Mouse (Mus musculus) ES-Bruce4 (cell line): ENCODE measurements at regions not wholly inside any gene's neighbourhood (a gene's known extent, or its start where the extent isn't known, plus 50 kb on each side); places are given as distances from the start of the nearest gene placed in this dataset.

Experiments used
- EP300 ChIP-seq: IDR thresholded peaks from 2 replicates; pipeline ENCODE4 v1.6.1; 2011; ENCODE audit warnings: low read depth, low read length; ENCODE audit not compliant: insufficient read depth
- POLR2A ChIP-seq: IDR thresholded peaks from one replicate; pipeline ENCODE4 v1.8.1; 2011; ENCODE audit warnings: low read length; ENCODE audit not compliant: insufficient read depth

DNA sequence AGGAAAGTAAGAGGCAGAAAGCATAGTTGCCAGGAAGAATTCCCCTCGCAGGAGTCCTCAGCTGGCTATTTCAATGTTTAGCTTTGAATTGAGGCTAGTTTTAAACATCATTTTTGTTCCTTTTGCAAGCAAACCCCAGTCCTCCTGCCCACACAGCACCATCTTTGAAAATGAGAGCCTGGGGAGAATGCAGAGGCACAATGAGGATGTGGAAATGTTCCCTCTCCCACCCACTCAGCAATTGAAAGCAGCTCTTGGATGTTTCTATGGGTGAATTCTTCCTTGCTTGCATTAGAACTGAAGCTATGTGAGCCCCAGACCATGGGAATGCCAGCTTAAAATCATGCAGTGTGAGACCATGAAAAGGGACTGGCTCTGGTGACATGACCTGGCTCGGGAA, 109.3 kb upstream of the Dpp6 start:
- TF ChIP-seq EP300 (no peak), POLR2A (no peak)
